Mouse (Mus musculus) frontal cortex, postnatal 36 days (tissue): Measurements from ENCODE around the gene Asap3.
A peak's percentile ranks its signal among the peaks of the same experiment; 100 is the strongest.

Experiments
- DNase-seq, 2 experiments: peaks; one replicate each; pipeline ENCODE4 v3.0.0; 2022; ENCODE audit warnings: low spot score in 2 of 2

Asap3 gene

DNA sequence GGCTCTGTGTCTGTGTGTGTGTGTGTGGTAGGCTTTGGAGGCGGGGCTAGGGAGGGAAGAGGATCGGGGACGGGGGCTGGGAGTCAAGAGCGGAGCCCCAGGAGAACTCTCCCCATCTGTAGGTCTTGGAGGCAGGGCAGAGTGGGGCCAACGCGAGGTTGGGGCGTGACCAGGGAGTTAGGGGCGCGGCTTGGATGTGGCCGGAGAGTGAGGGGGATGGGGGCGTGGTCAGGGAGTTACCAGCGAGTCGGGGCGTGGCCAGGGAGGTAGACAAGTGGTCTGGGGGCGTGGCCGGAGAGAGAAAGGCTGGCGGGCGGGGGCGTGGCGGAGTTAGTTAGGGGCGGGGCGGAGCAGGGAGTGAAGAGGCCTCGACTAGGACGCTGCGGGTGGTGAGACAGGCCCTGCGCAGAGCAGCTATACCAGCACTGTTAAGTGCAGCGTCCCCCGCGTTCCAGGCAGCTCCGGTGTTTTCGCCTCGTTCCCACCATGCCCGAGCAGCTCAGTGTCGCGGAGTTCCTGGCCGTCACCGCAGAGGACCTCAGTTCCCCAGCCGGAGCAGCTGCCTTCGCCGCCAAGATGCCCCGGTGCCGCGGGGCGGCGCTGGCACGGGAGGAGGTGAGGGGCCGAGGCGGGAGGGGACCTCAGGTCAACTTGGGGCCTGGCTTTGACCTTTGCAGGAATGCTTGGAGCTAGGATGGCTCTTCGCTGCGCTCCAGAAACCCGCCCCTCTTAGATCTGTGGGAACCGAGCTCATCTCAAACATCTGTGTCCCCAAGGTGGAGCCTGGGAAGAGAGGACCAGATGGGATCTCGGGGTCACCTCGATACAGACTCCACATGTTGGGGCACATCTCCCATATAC lies at the start of gene Asap3:
Gene Asap3 (plus strand): TSS at position 333 of the 861 bp plus-strand sequence.
- peak; percentile 75 to 79 for DNase-seq

DNA sequence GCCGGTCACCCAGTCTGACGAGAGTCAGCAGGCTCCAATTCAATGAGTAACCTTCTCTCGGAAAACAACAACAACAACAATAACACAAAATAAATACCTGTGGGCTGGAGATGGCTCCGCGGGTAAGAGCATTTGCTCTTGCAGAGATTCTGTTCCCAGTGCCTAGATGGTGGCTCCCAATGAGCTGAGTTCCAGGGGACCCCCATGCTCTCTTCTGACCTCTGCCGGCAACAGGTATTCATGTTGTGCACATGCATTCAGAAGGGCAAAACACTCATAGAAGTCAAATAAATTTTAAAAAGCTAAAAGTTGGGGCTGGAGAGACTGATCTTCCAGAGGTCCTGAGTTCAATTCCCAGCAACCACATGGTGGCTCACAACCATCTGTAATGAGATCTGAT lies 47.7 kb upstream of the Asap3 start:
- no peak for DNase-seq

DNA sequence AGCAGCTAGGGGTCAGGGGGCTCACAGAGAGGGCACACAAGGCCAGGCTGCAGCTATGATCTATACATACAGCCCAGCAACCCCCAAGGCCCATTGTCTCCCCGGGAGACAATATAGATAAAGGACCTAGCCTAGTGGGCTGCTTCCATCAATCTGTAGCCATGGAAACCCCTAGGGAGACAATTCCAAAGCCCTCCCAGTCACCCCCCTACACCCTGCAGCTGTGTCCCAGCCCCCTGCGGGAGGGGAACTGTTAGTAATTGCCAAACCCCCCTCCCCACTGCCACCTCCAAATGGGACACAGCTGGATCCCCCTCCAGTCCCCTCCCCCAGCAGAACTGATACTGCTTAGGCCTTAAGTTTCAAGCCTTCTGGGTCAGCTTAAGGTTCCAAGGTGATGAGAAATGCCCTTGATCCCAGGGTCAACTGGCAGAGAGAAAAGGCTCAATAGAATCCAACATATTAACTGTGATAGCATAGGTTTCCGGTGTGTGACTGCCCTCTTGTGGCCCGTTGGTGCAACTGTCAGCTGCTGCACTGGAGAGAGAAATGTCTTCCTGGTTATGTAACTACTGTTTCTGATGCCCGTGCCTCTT lies 46.3 kb upstream of the Asap3 start:
- peak; percentile 74 to 84 for DNase-seq

DNA sequence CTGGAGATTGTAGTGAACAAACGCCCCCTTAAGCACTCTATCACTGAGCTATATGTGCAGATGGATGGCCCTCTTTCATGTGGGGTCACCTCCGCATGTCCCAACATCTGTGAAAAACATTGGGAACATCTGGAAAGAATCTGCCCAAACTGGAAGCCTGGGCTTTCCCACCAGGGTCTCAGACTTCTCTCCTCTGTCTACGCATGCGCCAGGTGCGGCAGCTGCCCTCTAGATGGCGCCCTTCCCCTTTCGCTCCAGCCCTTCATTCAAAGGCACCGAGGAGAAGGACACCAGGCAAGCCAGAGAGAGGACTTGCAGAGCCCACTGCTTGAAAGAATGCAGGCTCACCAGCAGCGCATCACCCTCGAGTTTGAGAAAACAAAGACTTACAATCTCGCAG lies 42.7 kb upstream of the Asap3 start:
- DNase-seq = peak; percentile 81 to 86

DNA sequence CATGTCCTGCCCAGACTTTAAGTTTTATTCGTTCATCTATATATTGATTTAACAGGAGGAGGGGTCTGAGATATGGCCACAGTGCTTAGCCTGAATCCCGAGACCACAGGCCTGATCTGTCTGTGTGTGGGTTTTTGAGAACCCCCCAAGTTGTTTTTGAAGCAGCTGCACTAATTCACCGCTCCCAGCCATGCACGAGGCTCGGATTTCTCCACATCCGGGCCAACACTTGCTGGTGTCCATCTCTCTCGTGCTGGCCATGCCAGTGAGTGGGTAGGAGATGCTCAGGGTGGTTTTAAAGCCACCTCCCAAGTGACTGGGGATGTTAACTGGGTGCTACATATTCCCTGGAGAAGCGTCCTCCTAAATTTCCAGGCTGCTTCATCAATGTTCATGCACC lies 41.2 kb upstream of the Asap3 start:
- no peak for DNase-seq

DNA sequence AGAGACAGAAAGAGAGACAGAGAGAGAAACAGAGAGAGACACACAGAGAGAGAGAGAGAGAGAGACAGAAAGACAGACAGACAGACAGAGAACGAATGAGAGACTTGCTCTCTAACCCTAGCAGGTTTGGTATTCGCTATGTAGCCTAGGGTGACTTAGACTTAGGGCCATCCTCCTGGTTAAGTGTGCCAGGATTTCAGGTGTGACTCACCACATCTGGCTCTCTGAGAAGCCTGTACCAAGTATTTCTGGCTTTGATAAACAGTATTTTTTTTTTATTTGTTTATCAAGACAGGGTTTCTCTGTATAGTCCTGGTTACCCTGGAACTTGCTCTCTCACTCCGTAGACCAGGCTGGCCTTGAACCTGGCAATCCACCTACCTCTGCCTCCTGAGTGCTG lies 38.5 kb upstream of the Asap3 start:
- DNase-seq = no peak

DNA sequence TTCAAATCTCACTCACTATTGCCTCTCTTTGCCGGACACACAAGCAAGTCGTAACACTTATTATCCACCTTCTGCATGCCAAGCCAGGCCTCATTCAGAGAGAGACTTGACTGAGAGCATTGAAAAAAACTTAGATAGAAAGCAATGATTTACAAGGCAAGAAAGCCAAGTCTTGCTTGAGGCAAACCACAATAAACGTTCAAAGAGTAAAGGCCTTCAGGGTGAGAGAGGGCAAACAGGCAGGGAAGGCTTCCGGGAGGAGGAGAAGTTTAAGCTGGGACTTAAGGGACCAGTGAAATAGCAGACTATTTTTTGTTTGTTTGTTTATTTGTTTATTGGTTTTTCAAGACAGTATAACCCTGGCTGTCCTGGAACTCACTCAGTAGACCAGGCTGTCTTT lies 35.8 kb upstream of the Asap3 start:
- DNase-seq = no peak

DNA sequence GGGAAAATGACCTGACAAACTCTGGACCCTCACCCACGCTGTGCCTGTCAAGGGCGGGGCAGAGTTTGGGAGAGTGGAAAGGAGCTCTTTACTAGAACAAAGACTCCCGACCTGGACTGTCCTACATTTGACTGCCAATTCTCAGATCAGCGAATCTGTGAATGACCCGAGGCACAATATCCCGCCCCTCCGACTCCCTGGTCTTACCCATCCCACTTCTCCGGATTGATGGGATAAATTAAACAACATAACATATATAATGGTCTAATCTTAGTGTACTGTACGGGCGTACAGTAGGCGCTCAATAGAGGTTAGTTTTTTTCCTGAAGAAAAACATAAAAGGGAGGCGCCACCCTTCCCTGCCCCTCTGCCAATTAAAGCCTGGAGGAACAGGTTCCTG lies 34.7 kb upstream of the Asap3 start:
- no peak for DNase-seq

DNA sequence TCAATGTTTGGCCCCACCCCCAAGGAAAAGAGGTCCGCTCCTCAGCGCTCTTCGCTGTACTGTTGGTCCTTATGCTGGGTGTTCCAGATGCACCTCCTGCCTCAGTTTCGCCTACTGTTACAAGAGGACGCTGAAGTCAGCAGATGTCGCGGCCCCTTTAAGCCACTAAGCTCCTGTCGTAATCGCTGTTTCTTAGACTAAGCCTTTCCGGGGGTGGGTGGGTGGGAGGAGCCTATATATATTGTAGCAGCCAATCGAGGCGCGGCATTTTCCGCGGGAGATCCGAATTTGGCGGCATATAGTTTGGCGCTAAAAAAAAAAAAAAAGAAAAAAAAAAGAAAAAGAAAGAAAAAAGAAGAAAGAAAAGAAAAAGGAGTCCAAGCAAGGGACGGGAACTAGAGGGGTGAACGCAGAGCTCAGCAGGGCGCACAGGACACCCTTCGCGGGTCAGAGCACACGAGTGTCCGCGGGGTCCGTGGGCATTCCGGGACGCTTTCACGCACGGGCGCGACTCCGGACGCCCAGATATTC lies 34.1 kb upstream of the Asap3 start, which contains the start of gene E2f2:
Gene E2f2 (plus strand): TSS at position 384 of the 531 bp plus-strand sequence.
- DNase-seq = no peak

DNA sequence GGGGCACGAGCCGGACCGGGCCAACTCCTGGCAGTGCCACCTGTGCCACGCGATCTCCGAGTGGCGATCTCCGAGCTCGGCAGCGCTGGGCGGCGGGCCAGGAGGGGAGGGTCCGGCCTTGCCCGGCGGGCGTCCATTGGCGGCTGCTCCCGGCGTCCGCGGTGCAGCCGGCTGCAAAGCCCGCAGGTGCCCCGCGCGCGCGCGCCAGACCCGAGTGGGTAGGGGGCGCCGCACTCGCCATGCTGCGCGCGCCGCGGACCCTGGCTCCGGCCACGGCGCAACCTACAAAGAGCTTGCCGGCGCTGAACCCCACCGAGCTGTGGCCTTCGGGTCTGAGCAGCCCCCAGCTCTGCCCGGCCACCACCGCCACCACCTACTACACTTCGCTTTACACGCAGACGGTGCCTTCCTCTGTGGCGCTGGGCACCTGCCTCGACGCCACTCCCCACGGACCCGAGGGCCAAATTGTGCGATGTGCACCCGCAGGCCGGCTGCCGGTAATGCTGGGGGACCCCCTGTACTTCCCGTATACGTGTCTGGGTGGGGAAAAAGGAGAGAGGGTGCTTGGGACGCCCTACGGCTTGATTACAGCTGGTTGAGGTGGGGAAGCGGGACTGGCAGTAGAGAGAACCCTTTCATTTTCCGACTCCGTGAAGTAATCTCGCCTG lies 33.5 kb upstream of the Asap3 start:
- no peak for DNase-seq

DNA sequence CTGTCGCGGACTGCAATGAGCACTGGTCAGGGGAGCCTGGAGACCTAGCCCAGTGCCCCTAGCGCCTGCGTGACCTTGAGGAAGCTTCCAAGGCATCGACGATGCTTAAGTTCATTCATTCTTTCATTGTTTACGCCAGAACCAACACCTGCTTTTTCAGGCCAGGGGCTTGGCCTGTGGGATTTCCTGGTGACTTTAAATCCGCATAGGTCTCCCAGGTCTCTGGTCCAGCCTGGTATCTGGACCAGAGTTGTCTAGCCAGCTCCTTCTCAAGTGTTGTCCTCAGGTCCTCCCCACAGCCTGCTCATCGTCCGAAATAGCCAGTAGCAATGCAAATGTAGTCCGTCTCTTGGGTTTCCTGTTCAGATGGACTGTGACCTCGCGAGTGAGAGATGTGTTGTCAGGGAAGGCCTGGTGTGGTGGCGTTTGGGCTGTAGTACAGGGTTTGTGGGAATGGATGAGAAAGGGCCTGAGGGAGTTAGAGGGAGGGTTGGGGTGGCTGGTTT lies 32.9 kb upstream of the Asap3 start:
- no peak for DNase-seq

DNA sequence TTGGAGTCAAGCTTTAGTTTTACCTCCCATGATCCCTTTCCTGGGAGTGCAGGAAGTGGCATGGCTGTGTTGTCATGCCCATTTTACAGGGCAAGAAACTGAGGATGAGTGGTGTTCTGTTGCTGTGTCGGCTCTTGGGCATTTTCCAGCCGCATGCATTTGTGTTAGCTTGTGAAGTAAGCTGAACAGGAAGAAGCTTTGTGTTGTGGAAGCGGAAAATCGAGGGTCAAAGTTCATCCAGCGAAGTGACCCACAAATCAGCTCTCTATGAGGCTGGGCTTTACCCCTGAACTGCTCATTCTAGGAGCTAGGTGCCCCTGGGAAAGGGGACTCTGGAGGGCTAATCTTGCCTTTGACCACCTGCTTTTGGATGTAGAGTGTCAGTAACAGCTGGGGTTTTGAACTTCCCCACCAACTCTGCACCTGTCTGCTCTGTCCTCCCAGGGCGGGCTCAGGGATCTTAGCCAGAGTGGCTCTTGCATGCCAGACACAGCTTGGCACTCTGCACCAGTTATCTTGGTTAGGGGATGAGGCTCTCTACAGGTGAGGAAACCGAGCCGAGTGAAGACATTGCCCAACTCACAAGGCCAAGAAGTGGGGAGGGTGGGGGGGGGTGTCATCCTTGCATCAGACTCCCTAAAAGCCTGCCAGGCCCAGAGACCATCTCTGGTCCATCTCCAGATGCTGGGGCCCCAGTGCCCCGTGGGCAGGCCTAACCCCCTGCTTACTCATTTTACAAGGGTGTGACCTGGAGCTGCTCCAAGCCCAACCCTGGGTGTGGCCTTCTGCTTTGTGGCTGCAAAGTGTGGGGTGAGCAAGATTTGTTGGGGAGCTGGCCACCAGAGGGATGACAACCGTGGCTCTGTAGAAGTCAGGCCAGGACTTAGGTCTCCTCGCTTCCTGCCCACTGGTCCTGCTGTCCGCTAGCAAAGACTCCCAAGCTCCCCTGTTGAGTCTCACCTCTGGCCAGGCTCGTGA lies 31.7 kb upstream of the Asap3 start:
- no peak for DNase-seq

DNA sequence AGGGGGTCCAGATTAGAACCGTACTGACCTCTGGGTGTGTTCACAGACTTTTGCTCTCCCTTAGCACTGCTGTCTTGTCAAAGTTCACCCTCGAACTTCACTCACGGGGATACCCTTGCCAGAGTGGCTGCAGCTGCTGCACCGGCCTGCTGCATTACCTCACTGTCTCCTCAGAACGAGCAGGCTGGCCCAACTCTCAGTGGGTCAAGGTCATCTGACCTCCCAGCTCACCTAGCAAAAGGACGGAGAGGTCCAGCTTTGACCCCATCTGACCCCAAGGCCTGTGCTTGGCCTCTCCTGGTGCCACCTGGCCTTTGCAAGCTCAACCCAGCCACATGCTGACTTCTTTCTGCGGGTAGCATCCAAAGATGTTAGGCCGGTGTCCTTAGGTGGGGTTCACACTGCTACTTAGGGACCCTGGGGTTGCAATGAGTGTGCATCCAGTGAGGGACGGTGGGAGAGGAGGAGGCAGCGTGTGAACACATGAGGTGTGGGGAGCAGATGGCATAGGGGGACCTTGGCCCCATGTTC lies 30.1 kb upstream of the Asap3 start:
- DNase-seq = no peak

DNA sequence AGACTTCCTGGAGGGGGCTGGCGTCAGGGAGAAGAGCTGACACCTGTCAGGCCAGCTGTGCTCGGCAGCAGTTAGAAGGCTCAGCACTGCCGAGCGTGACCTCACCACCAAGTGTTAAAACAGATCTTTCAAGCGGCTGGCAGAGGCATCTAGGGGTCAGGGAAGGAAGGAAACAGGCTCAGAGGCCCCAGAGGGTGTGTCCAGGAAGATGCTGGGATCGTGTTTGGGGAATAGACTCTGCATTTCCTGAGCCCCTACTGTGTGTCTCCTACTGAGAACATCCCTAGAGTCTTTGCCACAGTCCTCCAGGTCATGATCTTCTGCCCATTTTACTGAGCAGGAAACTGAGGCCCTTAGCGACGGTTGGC lies 28.9 kb upstream of the Asap3 start:
- no peak for DNase-seq

DNA sequence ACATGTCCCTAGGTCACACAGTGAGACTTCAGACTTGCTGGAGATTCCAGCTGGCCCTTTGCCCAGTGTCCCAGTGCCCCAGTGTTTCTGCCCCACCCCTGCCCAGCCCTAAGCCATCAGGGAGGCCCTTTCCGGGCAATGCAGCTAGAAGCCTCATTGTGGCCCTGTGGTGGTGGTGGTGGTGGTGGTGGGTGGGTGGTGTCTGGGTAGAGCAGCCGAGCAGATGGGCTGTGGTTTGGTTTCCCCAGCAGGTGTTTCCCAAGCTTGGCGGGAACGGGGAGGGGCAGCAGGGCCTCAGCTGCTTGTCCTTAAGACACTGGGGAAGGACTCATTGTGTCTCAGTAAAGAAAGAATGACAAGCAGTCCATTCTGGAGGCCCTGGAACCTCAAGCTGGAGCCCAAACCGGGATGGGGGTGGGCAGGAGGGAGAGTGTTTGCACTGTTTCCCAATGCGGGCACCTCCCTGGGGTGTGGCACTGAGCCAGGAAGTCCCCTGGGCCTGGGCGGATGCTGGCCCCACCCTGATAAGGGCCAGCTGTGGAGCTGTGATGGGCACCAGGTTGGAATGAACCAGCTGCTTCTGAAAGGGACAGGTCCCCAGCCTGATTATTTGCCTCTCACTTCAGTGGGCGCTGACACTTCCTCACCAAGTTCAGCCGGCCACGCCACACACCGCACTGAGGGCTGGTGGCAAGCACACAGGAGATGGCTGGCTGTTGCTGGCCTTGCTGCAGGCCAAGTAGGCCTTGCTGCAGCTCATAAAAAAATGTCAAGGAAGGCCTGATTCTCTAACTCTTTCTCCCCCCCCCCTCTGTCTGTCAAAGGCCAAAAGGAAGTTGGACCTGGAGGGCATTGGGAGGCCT lies 28.3 kb upstream of the Asap3 start:
- DNase-seq = no peak

DNA sequence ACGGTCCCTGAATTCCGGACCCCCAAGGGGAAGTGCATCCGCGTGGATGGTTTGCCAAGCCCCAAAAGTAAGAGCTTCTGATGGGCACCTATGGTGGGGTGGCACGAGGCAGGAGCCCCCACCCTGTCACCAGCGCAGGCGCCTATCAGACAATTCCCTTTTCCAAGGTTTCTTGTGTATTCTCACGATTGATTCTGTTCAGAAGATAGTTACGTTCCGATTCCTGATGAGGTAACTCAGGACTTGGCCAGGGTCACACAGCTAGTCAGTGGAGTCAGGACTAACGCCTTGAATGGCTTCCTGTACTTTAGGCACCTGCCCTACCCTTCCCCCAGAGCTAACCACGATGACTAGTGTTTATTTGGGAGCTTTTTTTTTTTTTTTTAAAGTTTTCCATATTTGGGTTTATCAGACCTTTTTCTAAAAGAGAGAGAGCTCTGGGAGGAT lies 27.7 kb upstream of the Asap3 start:
- DNase-seq = no peak

DNA sequence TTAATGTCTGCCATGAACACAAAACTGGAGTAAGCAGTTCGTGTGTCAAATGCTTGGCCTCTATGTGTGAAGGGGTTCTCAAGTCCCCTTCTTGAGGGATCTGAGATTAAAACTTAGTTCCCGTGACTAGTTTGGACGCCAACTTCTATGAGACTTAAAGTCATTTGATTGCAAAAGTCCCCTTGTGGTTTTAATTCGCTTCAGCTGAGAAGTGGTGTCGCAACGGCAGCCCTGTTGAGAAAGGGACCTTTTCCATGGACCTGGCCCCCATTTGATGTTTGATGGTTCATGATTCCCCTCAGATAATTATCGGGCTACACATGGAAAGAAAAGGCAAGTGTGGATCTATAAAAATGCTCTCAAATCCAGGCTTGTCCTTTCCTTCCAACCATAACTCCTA lies 26.7 kb upstream of the Asap3 start:
- DNase-seq = no peak

DNA sequence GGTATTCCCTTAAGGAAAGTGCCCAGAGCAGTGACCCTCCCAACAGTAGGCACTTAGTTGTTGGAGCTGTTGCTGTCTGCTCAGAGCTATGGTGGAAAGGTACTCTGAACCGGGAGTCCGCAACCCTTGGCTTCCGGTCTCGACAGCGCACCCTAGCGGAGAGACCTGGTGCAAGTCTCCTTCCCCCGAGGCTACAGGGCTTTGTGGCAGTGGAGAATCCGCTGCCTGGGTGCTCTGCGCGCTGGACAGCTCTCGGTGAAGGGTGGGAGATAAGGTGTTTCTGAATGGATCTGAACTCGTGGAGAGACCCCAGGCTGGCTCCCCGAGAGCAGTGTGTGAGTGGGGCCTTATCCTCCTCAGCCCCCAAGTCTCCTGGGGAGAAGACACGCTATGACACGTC lies 26.2 kb upstream of the Asap3 start:
- peak; percentile 52 to 64 for DNase-seq

DNA sequence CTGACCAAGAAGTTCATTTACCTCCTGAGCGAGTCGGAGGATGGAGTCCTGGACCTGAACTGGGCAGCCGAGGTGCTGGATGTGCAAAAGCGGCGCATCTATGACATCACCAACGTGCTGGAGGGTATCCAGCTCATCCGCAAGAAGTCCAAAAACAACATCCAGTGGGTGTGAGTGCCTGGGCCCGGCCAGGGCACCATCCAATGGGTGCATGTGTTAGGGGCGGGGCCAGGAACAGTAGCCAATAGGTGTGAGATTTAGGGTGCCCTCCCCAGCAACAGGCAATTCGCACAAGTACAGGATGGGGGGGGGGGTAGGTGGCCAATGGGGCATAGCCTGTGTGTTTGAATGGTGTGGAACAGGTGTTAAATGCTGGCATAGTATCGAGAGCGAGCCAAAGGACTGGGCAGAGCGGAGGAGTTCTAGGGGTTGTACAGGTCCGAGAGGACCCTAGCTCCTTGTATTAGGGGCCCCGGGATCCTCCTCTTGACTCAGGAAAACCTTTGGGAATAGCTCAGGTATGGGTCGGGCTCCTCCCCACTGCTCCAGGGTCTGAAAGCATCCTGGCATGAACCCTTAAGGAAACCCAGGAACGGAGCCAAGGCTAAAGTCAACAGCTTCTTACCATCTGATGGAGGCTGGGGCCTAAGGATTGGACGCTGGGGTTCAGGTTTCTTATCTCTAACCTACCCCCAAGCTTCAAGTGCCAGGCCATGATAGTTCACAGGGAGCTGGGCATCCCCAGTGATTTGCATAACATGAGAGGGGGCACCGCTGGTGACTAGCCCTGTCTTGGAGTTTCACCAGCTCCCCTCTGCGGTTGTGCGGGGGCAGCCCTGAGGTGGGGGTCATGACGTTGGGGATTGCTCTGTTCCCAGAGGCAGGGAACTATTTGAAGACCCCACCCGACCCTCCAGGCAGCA lies 25.5 kb upstream of the Asap3 start:
- peak; percentile 33 to 67 for DNase-seq
